Comparison of ENCODE assay signal across 8 mouse cellular contexts in the genomic region with DNA sequence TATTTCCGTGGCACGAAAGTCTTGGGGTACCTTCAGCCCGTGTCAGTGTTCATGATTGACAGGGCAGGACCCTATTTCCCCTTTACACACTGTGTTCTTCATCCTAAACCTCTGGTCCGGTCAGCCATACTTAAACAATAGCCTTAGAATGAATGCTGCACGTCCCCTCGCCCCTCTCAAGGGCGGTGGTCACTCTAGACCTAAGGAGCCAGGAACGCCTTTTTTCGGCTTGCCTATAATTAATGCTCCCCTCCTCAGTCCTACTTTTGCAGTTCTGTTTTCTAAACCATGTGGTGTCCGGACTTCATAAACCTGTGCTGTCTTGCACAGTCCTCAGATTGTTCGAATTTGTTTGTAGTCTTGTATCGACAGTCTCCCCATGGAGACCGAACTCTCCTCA. TPM values are rescaled to one million over a fixed set of nuclear protein-coding genes. Genes with fewer than 3 reads are reported as not detected.
DNase-seq lines count a peak whose midpoint lies in the region; ATAC-seq and TF ChIP-seq lines count a peak whose summit lies in the region.

No protein-coding gene starts in this region.

- 35% methylated on average over 13 of the region's 13 CpGs for WGBS in kidney, postnatal 0 days
- WGBS in forebrain, embryonic 12.5 days = 32% methylated on average over 13 of the region's 13 CpGs
- WGBS in limb, embryonic 10.5 days = 46% methylated on average over 13 of the region's 13 CpGs
- WGBS in neural tube, embryonic 13.5 days = 35% methylated on average over 13 of the region's 13 CpGs
- WGBS in cerebellum, adult 2 months = 69% methylated on average over 13 of the region's 13 CpGs

- no peaks in the 10 kb centered on the region for H3K27me3 ChIP-seq in kidney, postnatal 0 days (ENCODE audit: insufficient read depth, low read length)
- 0 out of 2 replicates have a peak, but pooled peaks cover 5% of the 10 kb centered on the region for H3K27me3 ChIP-seq in forebrain, embryonic 12.5 days
- H3K27me3 ChIP-seq in limb, embryonic 10.5 days (ENCODE audit: low read depth, poor library complexity, severe bottlenecking) = 0 out of 2 replicates have a peak, but pooled peaks cover 3% of the 10 kb centered on the region
- no peaks in the 10 kb centered on the region for H3K27me3 ChIP-seq in neural tube, embryonic 13.5 days
- H3K27me3 ChIP-seq in cerebellum, adult 2 months (ENCODE audit: control insufficient read depth, insufficient read depth, low read length) = no peaks in the 10 kb centered on the region

- ATAC-seq in kidney, postnatal 0 days (replicated peaks; ENCODE audit: low FRiP score, low read depth) = no peak
- ATAC-seq in forebrain, embryonic 12.5 days (ENCODE audit: low FRiP score) = no peak
- no peak for ATAC-seq in neural tube, embryonic 13.5 days (ENCODE audit: low read depth)

- H3K9me3 ChIP-seq in kidney, postnatal 0 days (replicated peaks; ENCODE audit: low read length) = no peaks in the 10 kb centered on the region
- H3K9me3 ChIP-seq in forebrain, embryonic 12.5 days = no peaks in the 10 kb centered on the region
- no peaks in the 10 kb centered on the region for H3K9me3 ChIP-seq in limb, embryonic 10.5 days (replicated peaks)
- no peaks in the 10 kb centered on the region for H3K9me3 ChIP-seq in neural tube, embryonic 13.5 days

- no peak for TF ChIP-seq POLR2A in cerebellum, adult 2 months (IDR thresholded peaks at IDR 0.05; ENCODE audit: borderline replicate concordance, insufficient read depth, low read length)

- peaks cover 5% of the 10 kb centered on the region; the same call in 1 of the 2 replicates for H3K36me3 ChIP-seq in kidney, postnatal 0 days (ENCODE audit: insufficient read depth, low read length)
- H3K36me3 ChIP-seq in forebrain, embryonic 12.5 days (replicated peaks) = peaks cover 24% of the 10 kb centered on the region
- peaks cover 30% of the 10 kb centered on the region for H3K36me3 ChIP-seq in limb, embryonic 10.5 days
- H3K36me3 ChIP-seq in neural tube, embryonic 13.5 days = peaks cover 20% of the 10 kb centered on the region

- no peak overlapping the region for H3K4me3 ChIP-seq in kidney, postnatal 0 days (replicated peaks; ENCODE audit: low read depth, low read length)
- no peak overlapping the region; the same call in 1 of the 2 replicates for H3K4me3 ChIP-seq in forebrain, embryonic 12.5 days (replicated peaks)
- H3K4me3 ChIP-seq in limb, embryonic 10.5 days = peak overlapping the region; percentile 74
- H3K4me3 ChIP-seq in neural tube, embryonic 13.5 days = peak overlapping the region; percentile 84
- H3K4me3 ChIP-seq in cerebellum, adult 2 months (replicated peaks; ENCODE audit: insufficient read depth, low read depth, low read length) = no peak overlapping the region

- H3K4me1 ChIP-seq in kidney, postnatal 0 days (replicated peaks; ENCODE audit: insufficient read depth, low read length) = 0 out of 2 replicates have a peak, but pooled peaks cover 6% of the 10 kb centered on the region
- peaks cover 31% of the 10 kb centered on the region for H3K4me1 ChIP-seq in forebrain, embryonic 12.5 days
- H3K4me1 ChIP-seq in limb, embryonic 10.5 days = peaks cover 29% of the 10 kb centered on the region
- peaks cover 35% of the 10 kb centered on the region for H3K4me1 ChIP-seq in neural tube, embryonic 13.5 days (replicated peaks)
- peaks cover 4% of the 10 kb centered on the region; the same call in 1 of the 2 replicates for H3K4me1 ChIP-seq in cerebellum, adult 2 months (ENCODE audit: control insufficient read depth, insufficient read depth, low read length)

- 0 out of 2 replicates have a peak overlapping the region, but pooled peaks have one; percentile 6 for H3K9ac ChIP-seq in kidney, postnatal 0 days (ENCODE audit: low read depth, low read length)
- no peak overlapping the region for H3K9ac ChIP-seq in forebrain, embryonic 12.5 days
- H3K9ac ChIP-seq in neural tube, embryonic 13.5 days = peak overlapping the region; percentile 99

- peak overlapping the region; percentile 99; the same call in 1 of the 2 replicates for H3K27ac ChIP-seq in kidney, postnatal 0 days
- H3K27ac ChIP-seq in forebrain, embryonic 12.5 days = peak overlapping the region; percentile 100; the same call in 1 of the 2 replicates
- H3K27ac ChIP-seq in limb, embryonic 10.5 days = peak overlapping the region; percentile 99
- H3K27ac ChIP-seq in neural tube, embryonic 13.5 days (replicated peaks) = peak overlapping the region; percentile 100
- H3K27ac ChIP-seq in cerebellum, adult 2 months (ENCODE audit: insufficient read depth, low read length) = no peak overlapping the region

- peak overlapping the region; percentile 79 for H3K4me2 ChIP-seq in kidney, postnatal 0 days (ENCODE audit: low read length)
- peak overlapping the region; percentile 73 for H3K4me2 ChIP-seq in forebrain, embryonic 12.5 days
- H3K4me2 ChIP-seq in neural tube, embryonic 13.5 days = peak overlapping the region; percentile 68

- no peak for TF ChIP-seq CTCF in kidney, postnatal 0 days (IDR thresholded peaks at IDR 0.05; ENCODE audit: low read depth)
- TF ChIP-seq CTCF in cerebellum, adult 2 months (IDR thresholded peaks at IDR 0.05; ENCODE audit: borderline replicate concordance, insufficient read depth, low read depth, low read length) = no peak

- DNase-seq in kidney, postnatal 0 days (ENCODE audit: low spot score) = no peak
- no peak for DNase-seq in kidney, postnatal 14 days
- no peak for DNase-seq in limb, embryonic 10.5 days (ENCODE audit: low spot score)
- DNase-seq in right cerebral cortex, adult 2 months (ENCODE audit: low spot score in 2 of 2) = no peak
- no peak for DNase-seq in spleen, postnatal 36 days (ENCODE audit: low spot score in 2 of 2)
- no peak for DNase-seq in cerebellum, adult 2 months

RNA-seq across cellular contexts. Expression of gene Slc38a2, which starts 1.2 kb away (rescaled TPM):
- polyA plus RNA-seq in kidney, postnatal 0 days (2015; fragmentation: Nextera tagmentation; extraction: Ambion mirVana) = 111 and 113 TPM in 2 replicates
- polyA plus RNA-seq in forebrain, embryonic 12.5 days (2016; fragmentation: Nextera tagmentation; extraction: Ambion mirVana) = 199 TPM in 2 replicates
- polyA plus RNA-seq in limb, embryonic 10.5 days (2016; fragmentation: Nextera tagmentation; extraction: Ambion mirVana) = 173 and 198 TPM in 2 replicates
- 118 and 142 TPM in 2 replicates for polyA plus RNA-seq in neural tube, embryonic 13.5 days (2015; fragmentation: Nextera tagmentation; extraction: Ambion mirVana)
- polyA plus RNA-seq in cerebellum, adult 2 months (2012; rRNA removed) = 93.6 and 103 TPM in 2 replicates

RNA-seq across cellular contexts. Expression of gene Slc38a1, which starts 58.1 kb away (rescaled TPM):
- 44.3 and 56.2 TPM in 2 replicates for polyA plus RNA-seq in kidney, postnatal 0 days (2015; fragmentation: Nextera tagmentation; extraction: Ambion mirVana)
- polyA plus RNA-seq in forebrain, embryonic 12.5 days (2016; fragmentation: Nextera tagmentation; extraction: Ambion mirVana) = 148 and 166 TPM in 2 replicates
- 141 and 149 TPM in 2 replicates for polyA plus RNA-seq in limb, embryonic 10.5 days (2016; fragmentation: Nextera tagmentation; extraction: Ambion mirVana)
- polyA plus RNA-seq in neural tube, embryonic 13.5 days (2015; fragmentation: Nextera tagmentation; extraction: Ambion mirVana) = 140 and 158 TPM in 2 replicates
- 141 and 160 TPM in 2 replicates for polyA plus RNA-seq in cerebellum, adult 2 months (2012; rRNA removed)

Comparison
In these comparisons a context has a peak if more than half of its experiments do, and no peak if none do; other contexts are left out.
1. H3K4me3 ChIP-seq: peak in limb, embryonic 10.5 days (single experiment) and neural tube, embryonic 13.5 days (single experiment); none in kidney, postnatal 0 days (single experiment), forebrain, embryonic 12.5 days (single experiment) and cerebellum, adult 2 months (single experiment).
2. Peak in every context shown above with its lines, with median percentiles within 50 percentile points of each other: H3K4me2 ChIP-seq.